Mouse (Mus musculus): ENCODE measurements around the gene Camkmt. TPM values are rescaled to one million over a fixed set of nuclear protein-coding genes. Genes with fewer than 3 reads are reported as not detected.

The Camkmt gene
- total RNA-seq (2015) (5.3 and 5.9 TPM in 2 replicates), total RNA-seq (2017) (2.1 and 4.0 TPM in 2 replicates)

DNA sequence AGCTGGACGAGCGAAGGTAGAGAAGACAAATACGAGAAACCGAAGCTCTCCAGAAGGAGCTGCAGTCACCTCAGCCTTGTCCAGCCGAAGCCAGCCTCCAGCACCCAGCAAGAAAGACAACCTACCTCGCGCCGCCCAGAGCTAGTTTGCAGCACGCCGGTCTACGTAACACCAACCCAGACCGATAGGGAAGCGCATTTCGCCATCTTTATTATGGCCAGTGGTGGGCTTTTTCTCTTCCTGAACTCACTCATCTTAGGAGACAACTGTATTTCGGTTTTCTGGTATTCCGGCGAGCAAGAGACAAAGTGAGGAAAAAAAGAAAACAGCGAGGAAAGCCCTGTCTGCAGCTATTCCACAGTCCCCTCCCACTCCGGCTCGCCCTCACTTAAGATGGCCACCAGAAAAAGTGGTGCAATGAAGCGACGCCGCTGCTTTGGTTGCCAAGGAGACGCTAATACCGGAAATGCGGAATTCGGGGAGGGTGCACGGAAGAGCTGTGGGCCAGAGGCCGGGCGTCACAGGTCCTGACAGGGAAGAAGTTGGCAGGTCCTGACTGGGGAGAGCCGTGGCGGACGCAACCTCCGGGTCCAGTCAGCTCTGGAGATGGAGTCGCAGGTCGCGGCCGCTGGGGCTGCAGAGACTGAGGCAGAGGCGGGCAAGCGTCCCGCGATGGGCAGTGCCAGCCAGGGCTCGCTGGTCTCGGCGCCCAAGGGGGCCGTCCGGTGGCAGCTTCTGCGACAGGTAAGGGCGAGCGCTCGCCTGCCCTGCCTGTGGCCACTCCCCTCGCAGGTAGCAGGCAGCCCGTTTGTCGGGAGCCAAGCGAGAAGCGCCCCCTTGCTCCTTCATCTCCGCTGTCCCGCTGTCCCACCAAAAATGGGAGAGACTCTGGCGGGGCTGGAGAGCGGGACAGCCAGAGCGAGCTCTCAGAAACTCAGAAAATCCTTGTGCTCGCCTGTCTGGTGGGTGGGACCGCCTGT lies at the start of gene Camkmt, which contains the start of gene Prepl:
Gene Camkmt (plus strand): TSS at position 433 of the 980 bp plus-strand sequence.
Gene Prepl (minus strand): TSS at position 122 of the 980 bp plus-strand sequence.
- peak; percentile 93 for ATAC-seq (replicated peaks; ENCODE audit: poor library complexity)

DNA sequence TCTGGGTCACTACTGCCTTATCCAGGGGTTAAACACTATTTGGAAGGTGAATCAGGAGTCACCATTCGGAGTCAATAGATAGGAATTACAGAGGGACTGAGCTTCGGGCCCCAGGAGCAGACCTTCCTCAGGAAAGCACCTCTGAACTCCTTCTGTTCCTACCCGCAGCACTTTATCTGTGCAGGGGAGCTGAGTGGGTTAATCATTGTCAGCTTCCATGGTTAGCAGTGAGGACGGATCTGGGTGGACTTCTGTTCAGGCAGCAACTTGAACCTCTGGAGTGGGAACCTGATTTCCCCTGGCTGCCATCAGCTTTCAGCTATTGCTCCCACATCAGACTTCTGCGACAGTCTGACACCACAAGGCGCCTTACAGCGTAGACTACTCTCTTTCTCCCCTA lies 49.4 kb upstream of the Camkmt start:
- ATAC-seq (replicated peaks; ENCODE audit: poor library complexity) = no peak

DNA sequence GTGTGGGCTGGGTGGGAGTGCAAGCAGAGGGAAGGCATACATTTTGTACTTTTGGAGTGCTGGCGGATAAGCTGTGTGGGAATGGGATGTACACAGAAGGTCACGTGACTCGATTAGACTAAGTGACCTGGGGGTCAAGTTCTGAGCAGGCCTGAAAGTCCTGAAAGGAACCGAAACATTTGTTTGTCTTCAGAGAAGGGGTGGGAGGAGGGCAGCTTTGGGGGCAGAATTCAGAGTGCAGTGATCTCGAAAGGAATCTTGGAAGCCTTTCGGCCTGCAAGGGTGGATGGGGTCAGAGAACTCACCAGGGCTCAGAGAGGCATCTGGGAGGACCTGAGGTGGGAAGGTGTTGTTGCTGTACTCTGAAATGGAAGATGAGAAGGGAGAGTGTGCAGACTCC lies 47.9 kb upstream of the Camkmt start:
- ATAC-seq (replicated peaks; ENCODE audit: poor library complexity) = no peak

DNA sequence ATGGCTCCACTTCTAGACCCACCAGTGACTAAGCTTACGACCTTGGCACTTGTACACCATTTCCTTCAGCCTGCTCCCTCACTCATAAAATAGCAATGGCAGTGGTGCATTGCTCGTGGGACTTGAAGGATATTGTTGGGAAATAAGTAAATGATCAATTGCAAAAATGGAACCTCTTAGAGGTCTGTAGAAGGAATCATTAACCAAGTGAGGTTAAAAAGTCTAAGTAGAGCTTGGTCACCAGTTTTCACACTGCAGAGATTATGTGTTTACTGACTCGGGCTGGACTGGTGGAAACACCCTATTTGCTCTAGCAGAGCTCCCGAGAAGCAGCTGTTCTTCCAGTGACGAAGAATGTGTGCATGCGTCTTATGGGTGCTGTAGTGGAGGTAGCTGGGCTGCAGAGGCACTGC lies 46.9 kb upstream of the Camkmt start:
- ATAC-seq (replicated peaks; ENCODE audit: poor library complexity) = no peak

DNA sequence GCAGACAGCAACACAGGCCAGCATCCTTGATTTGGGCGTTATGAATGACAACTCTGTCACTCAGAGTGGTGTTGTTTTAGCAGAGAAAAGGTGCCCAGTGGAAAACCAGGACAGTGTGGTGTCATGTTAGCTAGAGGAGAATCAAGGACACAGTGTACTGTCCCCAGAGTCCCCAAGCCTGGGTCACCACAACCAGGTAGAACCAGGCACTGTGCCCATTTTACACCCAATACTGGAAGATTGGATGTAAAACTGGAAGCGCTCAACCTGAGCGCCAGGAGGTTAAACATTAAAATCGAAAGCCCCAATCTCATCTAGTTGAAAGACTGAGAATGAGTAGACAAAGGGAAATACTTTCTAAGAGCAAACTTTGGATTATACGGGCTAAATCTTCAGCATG lies 45.9 kb upstream of the Camkmt start:
- ATAC-seq (replicated peaks; ENCODE audit: poor library complexity) = no peak

DNA sequence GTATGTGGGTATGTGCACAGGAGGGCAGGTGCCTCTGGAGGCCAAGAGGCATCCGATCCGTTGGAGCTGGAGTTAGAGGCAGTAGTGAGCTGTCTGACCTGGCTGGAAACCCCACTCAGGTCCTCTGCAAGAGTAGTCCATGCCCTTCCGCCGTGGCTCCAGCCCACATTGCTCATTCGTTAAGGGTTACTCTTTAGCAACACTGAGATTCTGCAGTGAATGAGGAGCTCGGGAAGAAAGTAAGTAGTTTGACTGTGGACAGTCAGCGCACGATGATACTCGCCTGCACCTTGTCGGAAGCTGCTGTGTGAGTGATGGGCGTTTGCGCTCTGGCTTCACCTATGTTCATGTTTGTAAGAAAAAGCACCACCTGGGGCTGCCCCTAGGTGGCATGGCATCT lies 45.2 kb upstream of the Camkmt start:
- ATAC-seq (replicated peaks; ENCODE audit: poor library complexity) = no peak

DNA sequence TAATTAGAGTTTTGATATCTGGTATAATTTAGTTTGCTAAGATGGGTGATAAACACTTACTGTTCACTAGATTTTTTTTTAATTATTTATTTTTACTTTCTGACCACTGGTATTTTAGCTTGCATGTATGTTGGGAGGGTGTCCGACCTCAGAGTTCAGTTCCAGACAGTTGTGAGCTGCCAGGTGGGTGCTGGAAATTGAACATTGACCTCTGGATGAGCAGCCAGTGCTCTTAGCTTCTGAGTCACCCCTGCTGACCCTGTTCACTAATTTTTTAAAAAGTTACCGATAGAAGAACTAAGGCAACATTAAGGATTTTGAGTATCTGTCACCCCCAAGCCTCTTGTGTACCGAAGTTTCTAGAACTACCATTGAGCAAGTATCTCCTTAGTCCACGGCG lies 42.0 kb upstream of the Camkmt start:
- ATAC-seq (replicated peaks; ENCODE audit: poor library complexity) = no peak

DNA sequence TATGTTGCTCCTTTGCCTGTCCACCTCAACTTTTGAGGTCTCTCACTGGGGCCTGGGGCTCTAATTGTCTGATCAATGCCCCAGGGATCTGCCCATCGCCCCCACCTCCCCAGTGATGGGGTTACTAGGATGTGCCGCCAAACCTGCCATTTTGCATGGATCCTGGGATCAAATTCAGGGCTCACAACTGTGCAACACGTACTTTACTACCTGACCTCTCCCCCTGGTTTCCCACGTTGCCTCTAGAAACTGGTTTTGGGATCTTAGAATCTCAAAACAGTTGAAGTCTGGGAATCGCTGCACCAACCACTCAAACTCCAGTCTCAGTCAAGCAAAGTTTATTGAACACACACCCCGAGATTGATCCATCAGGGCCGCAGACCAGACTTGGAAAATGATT lies 32.1 kb upstream of the Camkmt start:
- ATAC-seq (replicated peaks; ENCODE audit: poor library complexity) = no peak

DNA sequence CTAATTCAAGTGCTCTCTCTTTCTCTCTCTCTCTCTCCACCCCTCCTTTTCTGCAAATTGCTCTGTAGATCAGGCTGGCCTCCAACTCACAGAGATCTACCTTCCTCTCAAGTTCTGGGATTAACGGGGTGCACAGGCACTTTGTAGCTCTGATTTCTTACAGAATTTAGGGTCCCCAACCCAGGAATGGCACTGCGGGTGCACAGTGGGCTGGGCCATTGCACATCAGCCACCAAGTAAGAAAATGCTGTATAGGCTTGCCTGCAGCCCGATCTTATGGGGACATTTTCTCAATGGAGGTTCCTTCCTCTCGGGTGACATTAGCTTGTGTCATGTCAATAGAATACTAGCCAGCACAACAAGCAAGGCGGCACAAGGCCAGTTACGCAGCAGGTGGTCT lies 31.2 kb upstream of the Camkmt start:
- ATAC-seq (replicated peaks; ENCODE audit: poor library complexity) = no peak

DNA sequence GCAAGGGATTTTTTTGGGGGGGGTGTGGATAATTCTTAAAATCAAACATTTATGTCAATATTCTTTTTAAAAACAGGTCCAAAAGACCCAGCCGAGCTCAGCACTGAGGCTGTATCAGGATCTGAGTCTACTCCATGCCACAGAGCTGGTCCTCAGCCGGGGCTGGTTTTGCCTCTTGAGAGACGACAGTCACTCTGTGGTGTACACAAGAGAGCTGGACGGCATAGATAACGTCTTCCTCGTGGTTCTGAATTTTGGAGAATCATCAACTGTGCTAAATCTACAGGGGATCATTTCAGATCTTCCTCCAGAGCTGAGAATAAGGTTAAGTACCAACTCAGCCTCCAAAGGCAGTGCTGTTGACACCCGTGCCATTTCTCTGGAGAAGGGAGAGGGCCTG lies 26.8 kb upstream of the Camkmt start:
- peak; percentile 66 for ATAC-seq (replicated peaks; ENCODE audit: poor library complexity)

DNA sequence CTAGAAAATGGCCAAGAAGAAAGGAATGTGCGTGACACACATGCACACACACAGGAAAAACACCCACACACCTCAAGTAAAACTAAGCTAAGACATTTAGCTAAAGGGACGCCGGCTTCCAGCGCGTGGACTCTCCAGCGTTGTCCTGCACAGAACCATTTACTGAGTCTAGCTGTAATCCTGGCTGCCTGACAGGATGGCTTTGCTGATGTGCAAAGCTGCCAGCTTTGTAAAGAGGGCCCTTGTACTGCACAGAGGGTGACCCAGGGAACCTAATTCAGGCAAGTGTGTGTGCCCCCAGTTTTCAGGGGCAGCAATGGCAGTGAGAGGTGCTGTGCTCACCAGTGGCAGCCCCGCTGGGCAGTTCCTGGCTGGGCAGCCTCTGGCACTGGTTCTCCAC lies 23.0 kb upstream of the Camkmt start:
- ATAC-seq (replicated peaks; ENCODE audit: poor library complexity) = no peak

DNA sequence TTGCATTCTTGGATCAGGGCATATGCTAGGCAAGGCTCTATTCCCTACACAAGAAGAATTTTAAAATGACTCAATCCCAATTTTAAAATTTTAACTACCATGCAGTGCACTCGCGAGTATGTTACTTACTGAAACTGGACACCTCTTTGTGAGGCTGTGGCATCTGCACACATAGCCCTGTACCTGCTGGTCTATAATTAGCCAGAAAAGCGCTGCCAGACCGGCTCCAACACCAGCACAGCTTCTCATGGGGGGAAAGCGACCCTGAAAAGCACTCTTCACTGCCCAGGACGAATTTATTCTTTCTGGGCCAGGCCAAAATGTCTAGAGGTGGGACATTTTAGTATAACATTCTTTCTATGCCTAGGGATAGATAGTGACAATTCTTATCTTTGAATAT lies 19.7 kb upstream of the Camkmt start:
- ATAC-seq (replicated peaks; ENCODE audit: poor library complexity) = no peak

DNA sequence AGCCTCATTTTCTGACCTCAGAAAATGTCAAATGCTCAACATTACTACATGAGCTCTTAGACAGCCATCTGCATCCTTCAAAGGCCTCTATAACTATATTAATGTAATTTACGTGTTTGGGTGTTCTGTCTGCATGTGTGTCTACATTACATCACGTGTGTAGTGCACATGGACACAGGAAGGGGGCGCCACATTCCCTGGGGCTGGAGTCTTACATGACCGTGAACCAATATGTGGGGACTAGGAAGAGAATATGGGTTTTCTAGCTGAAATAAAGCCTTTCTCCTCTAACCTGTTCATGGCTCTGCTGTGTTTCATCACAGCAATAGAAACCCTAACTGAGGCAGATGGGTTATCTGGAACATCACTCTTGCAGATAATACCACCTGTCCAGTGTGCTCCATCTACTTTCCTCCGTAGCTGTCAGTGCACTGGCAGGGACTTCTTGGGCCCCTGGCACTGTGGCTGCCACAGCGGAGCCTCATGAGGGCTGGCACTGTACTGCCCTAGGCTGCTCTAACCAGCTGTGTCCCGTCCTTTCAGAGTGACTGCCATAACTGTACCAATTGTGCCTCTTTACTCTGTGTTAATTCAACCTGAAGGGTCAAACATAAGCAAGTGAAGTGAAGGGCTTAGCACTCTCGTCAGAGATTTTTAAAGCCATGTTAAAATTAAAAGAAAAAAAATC lies 19.1 kb upstream of the Camkmt start:
- no peak for ATAC-seq (replicated peaks; ENCODE audit: poor library complexity)

DNA sequence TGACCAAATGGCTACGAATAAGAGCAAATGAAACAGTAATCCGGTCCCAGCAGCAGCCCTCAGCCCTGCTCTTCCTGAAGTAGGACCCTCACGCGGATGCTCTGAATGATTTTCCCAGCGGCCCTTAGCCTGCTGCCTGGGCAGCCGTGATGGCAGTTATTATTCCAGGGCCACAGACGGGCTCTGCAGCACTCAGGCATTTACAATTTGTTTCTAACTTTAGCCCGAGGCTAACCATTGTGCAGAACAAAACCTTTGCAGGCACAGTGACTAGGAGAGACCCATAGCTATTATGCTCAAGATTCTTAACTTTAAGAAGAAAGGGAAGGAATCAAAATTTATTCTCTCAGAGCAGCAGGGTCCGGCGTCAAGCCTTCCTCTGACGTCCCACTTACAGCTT lies 18.0 kb upstream of the Camkmt start:
- ATAC-seq (replicated peaks; ENCODE audit: poor library complexity) = no peak

DNA sequence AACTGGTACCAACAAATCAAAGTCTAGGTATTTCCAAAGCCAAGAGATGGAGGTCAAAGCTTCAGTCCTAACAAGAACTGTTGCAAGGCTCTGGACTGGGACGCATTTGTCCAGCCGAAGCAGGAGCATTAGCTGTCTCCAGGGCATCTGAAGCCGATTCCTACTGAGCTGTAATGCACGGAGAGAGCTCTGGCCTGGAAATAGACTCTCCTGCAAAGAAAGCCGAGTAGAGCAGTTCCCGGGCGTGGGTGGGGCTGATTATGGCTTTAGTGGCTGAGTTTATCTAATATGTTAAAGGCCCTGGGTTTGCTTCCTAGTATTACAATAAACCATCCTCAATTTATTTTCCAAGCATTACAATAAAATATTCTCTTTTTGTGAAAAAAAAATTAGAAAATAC lies 17.1 kb upstream of the Camkmt start:
- ATAC-seq (replicated peaks; ENCODE audit: poor library complexity) = no peak

DNA sequence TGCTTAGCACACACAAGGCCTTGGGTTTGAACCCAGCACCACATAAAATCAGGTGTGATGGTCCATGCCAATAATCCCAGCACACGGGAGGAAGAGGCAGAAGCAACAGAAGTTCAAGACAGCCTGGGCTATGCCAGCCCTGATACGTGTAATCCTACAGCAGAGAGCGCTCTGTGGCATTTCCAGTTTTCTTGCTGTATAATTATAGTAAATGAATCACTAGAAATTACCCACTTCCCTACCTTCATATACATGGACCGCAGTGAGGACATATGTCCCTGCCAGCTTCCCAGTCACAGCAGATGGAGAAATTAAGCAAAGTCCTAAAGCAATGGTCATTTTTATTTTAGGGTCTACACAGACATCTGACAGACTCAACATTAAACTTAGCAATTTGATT lies 16.3 kb upstream of the Camkmt start:
- no peak for ATAC-seq (replicated peaks; ENCODE audit: poor library complexity)

DNA sequence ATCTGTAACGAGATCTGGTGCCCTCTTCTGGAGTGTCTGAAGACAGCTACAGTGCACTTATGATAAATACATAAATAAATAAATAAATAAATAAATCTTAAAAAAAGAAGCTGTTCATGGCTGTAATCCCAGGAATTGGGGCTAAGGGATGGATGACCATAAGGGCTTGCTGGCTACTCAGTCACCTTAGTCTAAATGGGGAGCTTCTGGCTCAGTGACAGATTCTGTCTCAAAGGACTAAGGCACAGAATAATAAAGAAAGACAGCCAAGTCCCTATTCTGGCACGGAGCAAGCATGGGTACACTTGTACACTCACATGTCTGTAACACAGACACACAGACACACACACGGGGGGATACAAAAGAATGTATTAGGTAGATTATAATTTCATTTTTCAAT lies 11.1 kb upstream of the Camkmt start:
- ATAC-seq (replicated peaks; ENCODE audit: poor library complexity) = no peak

DNA sequence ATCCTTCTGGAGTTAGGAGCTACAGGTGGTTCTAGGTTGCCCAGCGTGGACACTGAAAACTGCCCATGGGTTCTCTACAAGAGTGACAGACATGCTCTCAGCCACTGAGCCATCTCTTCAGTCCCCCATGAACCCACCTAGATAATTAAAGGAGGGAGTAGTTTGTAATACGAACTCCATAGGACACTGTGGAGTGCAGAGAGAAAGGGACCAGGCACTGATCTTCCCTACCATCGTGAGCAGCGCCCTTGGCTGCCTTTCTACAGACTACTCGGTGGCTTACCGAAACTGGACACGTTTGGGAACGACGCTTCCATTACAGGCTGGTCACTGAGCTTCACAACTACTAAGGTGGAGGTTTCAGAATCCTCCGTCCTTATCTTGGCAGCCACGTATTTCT lies 9.6 kb upstream of the Camkmt start:
- no peak for ATAC-seq (replicated peaks; ENCODE audit: poor library complexity)

DNA sequence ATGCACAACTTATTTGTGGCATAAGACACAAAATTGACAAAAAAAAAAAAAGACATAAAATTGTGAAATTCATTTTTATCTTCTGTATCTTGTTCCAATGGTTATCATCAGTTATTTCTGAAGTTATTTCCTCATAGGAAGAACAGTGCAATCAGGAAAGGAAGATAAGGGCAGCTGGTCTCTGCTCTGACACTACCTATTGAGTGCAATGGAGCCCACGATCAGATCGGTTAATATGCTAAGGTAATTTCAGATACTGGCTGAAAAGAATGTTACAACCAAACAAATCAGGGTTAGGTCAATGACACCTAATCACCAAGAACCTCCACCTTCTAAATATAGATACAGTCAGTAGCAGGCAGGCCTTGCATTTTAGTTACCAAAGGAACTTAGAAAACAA lies 5.0 kb upstream of the Camkmt start:
- ATAC-seq (replicated peaks; ENCODE audit: poor library complexity) = no peak

DNA sequence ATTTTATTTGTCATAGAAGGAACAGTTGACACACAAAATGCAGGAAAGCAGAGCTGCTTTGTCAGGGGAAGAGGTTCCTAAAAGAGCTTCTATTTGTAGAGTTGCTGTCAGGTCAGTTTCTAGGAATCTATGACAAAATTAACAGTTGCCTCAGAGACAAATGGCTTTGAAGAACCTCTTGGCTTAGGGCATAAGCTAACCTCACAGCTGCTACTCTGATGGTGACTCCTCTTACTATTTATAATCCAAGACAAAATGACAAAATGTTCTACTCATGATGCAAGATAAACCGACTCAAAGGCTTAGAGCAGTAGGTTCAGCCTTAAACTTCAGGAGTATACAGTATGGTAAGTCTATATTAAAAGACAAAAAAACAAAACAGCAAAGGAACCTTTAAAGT lies 3.9 kb upstream of the Camkmt start:
- ATAC-seq (replicated peaks; ENCODE audit: poor library complexity) = no peak

DNA sequence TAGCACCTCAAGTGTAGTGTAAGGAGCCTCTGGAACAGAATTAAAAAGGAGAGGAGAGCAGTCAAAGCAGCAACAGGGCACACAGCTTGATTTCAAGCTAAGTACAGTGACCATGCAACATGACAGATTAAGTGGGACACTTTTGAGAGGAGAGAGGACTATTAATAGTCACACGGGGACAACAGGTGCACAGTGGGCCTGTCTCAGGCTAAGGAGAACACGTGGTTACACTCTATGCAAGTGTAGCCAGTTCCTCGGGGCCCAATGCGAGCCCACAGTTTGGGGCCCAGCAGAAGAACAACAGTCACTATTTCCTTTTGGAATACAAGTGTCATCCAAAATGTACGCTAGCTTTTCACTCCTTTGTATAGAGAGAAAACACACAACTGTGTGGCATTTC lies 2.8 kb upstream of the Camkmt start:
- ATAC-seq (replicated peaks; ENCODE audit: poor library complexity) = no peak

DNA sequence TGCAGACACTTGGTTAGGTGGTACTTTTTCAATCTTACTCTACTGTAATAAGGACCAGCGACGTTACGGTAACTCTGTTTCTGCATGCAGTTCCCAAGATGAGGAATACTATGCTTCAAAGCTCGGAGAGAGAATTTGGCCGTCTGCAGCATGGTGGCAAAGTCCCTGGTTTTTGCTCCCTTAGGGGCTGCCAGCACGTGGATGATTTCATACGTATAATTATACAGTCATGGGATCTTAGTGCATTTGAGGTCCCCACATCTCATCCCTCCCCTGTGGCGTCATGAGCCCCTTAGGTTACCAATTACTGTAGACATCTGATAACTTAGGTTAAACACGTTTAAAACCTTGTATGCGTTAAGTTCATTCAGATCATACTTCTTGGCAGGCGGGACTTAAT lies 2.0 kb upstream of the Camkmt start:
- ATAC-seq (replicated peaks; ENCODE audit: poor library complexity) = no peak

Data from megakaryocyte progenitor cell, adult 5-6 weeks (primary cell).